Mouse (Mus musculus) Patski (cell line): Measurements from ENCODE around the gene Gas2l2. TPM values are rescaled to one million over a fixed set of nuclear protein-coding genes. Genes with fewer than 3 reads are reported as not detected.

Experiments used
- ATAC-seq: fragments of 100-300 bp; one replicate; pipeline ENCODE4 v1.8.0; 2021
- CTCF ChIA-PET: fragments of 350-600 bp; sonication (Branson Sonifier 250); formaldehyde crosslinking; loops from one replicate; lab custom pipeline; 2022; ENCODE audit warnings: inconsistent platforms; lab: Charles Lee
- POLR2A ChIA-PET: fragments of 350-600 bp; sonication (Branson Sonifier 250); formaldehyde crosslinking; loops from one replicate; lab custom pipeline; 2022; ENCODE audit warnings: antibody characterized with exemption, inconsistent platforms; lab: Charles Lee
- DNase-seq: peaks from one replicate; pipeline ENCODE4 v3.0.0-alpha.2; 2011; ENCODE audit warnings: low read depth, low spot score
- H3K27me3 ChIP-seq: fragments of 371-371 bp; one replicate; pipeline ENCODE4 v1.5.1; 2021
- CTCF ChIP-seq: fragments of 100-300 bp; IDR thresholded peaks from one replicate; pipeline ENCODE4 v1.5.1; 2021
- in situ Hi-C: fragments of 300-500 bp; cut with MboI; formaldehyde crosslinking; loops from 3 replicates; pipeline ENCODE4 v1.11.1; 2018; ENCODE audit warnings: low pct_unique_long_range_greater_than_20kb, mixed read lengths
- polyA plus RNA-seq: library from polyadenylated mRNA; unstranded; gene quantifications from one replicate; pipeline ENCODE4 v1.2.3, GENCODE M21; 2021

Gene Gas2l2
- not detected for polyA plus RNA-seq

DNA sequence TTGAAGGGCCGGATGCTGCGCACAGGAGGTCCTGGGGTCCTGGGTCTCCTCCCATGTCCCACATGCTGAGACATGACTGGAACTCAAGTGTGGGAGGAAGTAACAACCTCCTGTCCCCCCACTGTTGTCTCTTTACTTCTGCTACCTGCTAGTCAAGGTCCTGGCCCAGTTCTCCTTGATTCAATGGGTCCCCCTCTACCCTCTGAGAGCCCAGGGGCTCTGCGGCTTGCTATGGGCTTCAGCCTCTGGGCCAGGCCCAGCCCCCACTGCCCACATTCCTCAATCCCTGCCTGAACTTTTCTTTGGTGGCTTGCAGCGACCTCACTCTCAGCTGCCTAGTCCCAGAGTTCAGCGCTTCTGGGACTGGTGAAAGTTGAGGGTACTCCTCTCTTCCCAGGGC, at the start of gene Gas2l2:
Gas2l2 (minus strand) TSS at position 101 of the 400 bp plus-strand sequence.
- in situ Hi-C loops: loop anchor here (10.0 kb wide), 1 partner anchor 75 kb away; no protein-coding TSS in a partner anchor
- ATAC-seq (no peak), DNase-seq (no peak)
- no peak for TF ChIP-seq CTCF
- CTCF ChIA-PET: no interaction called here
- POLR2A ChIA-PET: no interaction called here
- peaks cover 36% of the 10 kb centered on the region for H3K27me3 ChIP-seq

DNA sequence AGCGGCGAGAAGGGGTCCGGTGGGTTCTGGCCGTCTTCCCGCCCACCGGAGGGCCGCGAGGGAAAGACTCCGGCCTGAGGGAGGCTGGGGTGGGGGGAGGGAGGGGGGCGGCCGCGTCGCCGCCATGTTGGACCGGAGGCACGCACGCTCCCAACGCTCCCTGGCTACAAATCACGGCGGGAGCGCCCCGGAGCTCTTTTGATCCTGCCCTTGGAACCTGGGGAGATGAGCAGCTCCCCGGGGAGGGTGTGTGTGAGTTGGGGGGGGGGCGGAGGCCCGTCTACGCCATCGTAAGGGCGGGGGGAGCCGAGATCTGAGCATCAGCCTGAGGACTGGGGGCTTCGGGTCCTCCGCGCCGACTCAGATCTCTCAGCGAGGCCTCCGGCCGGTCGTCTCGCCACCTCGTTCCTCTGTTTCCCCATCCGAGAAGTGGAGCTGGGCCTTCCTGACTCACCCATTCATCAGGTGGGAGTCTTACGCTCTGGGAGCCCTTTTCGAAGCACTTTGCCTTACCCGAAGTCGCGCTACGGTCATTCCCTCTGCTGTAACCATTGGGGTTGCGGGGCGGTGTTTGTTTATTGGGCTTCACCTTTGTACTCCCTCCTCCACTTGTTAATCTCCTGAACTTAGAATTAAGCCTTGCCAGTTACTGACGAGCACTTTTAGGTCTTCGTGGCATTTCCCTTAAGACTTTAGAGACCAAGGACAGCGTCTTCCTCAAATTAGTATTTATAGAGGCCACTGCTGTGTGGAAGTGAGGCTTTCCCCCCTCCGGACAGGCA, 44.2 kb upstream of the Gas2l2 start:
- DNase-seq (no peak), ATAC-seq (peak; percentile 55)
- H3K27me3 ChIP-seq: no peaks in the 10 kb centered on the region
- in situ Hi-C loops: no loop called here
- POLR2A ChIA-PET: interaction anchor here (0.7 to 2.4 kb wide), 6 partner anchors 11 to 667 kb away, joined by 3 to 8 read pairs (median 4); no protein-coding TSS in a partner anchor
- no peak for TF ChIP-seq CTCF
- CTCF ChIA-PET: interaction anchor here (1.2 to 1.9 kb wide), 8 partner anchors 11 to 33 kb away, joined by 3 to 16 read pairs (median 7); partner anchors contain the start of gene Mmp28

DNA sequence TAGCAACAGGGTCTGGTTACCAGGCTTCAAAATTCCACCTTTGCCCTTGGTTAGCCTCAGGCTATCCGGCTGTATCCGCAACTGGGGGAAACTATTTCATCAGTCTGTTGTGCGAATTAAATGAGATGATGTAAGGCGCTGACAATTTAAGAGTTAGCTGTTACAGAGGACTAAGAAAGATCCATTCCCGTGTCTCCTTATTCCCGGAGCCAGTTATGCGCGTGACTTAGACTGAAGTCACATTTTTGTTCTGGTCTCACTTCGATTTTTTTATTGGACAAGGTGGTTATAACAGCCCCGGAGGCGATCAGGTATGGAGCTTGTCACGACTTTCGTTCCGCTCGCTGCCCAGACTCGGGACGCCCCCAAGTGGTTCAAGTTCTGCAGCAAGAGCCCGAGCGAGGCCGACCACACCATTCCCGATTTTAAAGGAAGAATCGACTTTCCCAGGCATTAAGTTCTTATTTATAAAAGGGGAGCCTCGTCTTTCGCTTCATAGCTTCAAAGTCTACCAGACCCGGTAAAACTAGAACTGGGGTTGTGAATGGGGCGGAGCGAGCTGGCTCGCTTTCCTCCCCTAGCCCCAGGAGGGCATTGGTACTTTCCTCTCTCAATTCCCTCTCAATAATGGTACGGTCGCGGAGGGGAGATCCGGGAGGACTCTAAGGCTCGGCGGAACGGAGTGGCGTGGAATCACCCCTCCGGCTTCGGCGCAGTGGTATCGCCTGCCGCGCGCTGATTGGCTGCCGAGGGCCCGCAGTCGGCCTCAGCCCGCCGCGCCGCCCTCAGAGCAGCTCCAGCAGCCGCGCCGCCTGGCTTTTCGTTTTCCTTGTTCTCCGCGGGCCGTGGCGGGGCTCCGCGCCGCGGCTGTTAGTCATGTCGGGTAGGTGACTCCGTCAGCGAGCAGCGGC, 43.3 kb upstream of the Gas2l2 start, which contains the start of gene Taf15:
Taf15 (plus strand) TSS at position 763 of the 911 bp plus-strand sequence.
- peak; percentile 83 for TF ChIP-seq CTCF
- in situ Hi-C loops: no loop called here
- H3K27me3 ChIP-seq: no peaks in the 10 kb centered on the region
- ChIA-PET POLR2A (interaction anchor here (0.8 to 2.4 kb wide), 4 partner anchors 10 to 30 kb away, joined by 3 to 8 read pairs (median 6); no protein-coding TSS in a partner anchor), CTCF (interaction anchor here (1.2 to 1.9 kb wide), 7 partner anchors 10 to 32 kb away, joined by 3 to 16 read pairs (median 7); partner anchors contain the start of gene Mmp28)
- DNase-seq (peak; percentile 91), ATAC-seq (peak; percentile 98)

DNA sequence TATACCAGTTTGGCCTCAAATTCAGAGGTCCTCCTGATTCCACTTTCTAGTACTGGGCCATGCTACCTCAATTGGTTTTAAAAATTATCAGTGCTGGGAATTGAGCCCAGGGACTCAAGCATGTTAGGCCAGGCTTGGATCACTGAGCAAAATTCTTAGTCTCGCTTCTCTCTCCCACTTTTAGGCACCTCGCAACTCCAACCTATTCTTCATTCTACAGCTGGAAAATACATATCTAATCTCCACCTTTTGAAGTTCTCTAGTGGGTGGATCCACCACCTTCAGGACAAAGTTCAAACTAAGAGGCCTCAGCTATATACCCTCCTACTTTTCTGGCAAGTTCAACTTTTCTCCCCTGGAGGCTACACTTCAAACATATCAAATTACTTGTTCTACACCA, 42.5 kb upstream of the Gas2l2 start:
- in situ Hi-C loops: no loop called here
- no peak for TF ChIP-seq CTCF
- ChIA-PET CTCF (interaction anchor here (1.2 to 1.9 kb wide), 6 partner anchors 9 to 31 kb away, joined by 6 to 16 read pairs (median 8); partner anchors contain the start of gene Mmp28), POLR2A (interaction anchor here (1.5 to 2.4 kb wide), 2 partner anchors 10 to 13 kb away, joined by 8 read pairs; no protein-coding TSS in a partner anchor)
- no peaks in the 10 kb centered on the region for H3K27me3 ChIP-seq
- no peak for ATAC-seq
- no peak for DNase-seq

DNA sequence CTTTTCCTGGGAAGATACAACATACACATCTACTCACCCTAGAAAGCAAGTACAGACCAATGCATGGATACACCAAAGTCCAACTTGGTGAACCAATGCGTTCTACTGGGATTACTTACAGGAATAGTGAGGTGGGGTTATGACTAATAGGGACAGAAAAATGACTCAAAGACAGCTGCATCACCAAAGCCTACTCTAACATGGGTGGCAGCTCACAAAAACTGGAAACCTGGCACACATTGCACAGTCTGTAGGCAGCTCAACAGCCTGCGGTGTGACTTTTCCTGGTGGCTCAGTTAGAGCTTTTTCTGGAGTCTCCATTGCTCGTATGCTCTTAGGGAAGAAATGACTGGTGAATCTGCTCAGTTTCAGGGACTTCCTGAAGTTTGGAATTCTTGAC, 39.5 kb upstream of the Gas2l2 start:
- POLR2A ChIA-PET: no interaction called here
- no peak for DNase-seq
- in situ Hi-C loops: no loop called here
- TF ChIP-seq CTCF: no peak
- H3K27me3 ChIP-seq: no peaks in the 10 kb centered on the region
- no peak for ATAC-seq
- CTCF ChIA-PET: interaction anchor here (0.9 to 1.4 kb wide), 4 partner anchors 8 to 26 kb away, joined by 3 to 4 read pairs (median 3); no protein-coding TSS in a partner anchor

DNA sequence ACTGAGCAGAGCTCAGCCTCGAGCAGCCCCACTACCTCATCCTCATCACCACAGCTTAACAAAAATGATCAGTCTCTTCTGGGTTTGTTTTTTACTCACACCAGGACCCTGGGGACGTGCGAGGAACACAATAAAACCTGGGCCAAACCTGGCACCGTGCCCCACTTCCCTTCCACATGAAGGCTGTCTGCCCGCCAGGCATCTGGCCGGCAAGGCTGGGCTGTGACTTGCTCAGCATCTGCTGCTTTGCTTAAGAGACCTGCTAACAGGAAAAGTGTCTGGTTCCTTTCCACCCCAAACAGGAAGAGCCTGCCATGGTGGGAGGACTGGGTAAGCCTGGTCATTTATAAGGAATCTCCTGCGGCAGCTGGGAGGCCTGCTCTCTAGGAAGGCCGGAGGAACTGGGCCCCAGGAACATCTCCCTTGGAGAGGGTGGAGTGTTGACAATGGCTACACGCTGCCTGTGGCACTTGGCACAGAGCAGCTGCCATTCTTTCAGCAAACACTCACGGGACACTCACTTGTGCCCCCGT, 37.9 kb upstream of the Gas2l2 start:
- ATAC-seq (no peak), DNase-seq (no peak)
- POLR2A ChIA-PET: no interaction called here
- TF ChIP-seq CTCF: no peak
- H3K27me3 ChIP-seq: no peaks in the 10 kb centered on the region
- CTCF ChIA-PET: no interaction called here
- in situ Hi-C loops: no loop called here

DNA sequence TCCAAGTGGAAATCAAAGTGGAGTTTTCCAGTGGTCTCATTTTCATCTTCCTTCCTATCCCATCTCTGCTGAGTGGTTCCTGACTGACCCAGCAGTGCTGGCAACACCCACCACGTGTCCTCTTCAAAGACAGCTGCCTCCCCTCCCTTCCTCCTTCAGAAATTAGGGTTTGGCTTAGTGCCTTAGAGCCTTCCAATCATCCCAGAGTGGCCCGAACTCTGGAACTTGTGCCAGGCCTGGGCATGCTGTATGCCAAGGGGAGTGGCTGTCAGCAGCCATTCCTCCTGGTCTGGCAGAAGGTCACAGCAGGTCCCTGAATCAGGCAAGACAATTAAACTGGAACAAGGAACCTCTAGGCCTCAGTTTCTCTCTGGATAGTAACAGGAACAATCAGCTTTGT, 36.7 kb upstream of the Gas2l2 start:
- in situ Hi-C loops: no loop called here
- POLR2A ChIA-PET: no interaction called here
- no peaks in the 10 kb centered on the region for H3K27me3 ChIP-seq
- ATAC-seq (no peak), DNase-seq (no peak)
- CTCF ChIA-PET: interaction anchor here (1.3 kb wide), 1 partner anchor 23 kb away, joined by 3 read pairs; no protein-coding TSS in a partner anchor
- TF ChIP-seq CTCF: no peak

DNA sequence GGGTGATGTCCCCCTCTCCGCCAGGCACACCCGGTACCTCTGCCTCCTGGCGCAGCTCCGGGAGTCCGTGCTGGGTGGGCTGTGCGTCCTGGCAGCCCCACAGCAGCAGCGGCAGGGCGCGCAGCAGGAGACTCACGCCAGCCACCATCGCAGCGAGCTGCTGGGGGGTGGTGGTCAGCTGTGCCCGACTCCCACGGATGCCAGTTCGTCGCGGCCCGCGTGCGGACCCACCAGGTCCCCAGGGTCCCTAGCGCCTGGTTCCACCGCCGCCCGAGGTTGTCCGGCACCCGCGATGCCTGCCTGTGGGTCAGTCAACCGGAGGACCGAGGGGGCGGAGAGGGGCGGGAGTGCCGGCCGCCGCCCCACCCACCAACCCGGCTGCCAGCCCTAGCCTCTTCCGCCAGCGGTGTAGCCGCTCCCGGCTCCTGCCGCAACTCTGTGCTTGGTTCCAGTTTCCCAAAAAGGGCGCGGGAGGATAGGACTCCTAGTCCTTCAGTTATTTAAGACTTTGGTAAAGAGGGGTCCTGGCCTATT, 33.5 kb upstream of the Gas2l2 start, which contains the start of gene Mmp28:
Mmp28 (minus strand) TSS at position 361 of the 534 bp plus-strand sequence.
- POLR2A ChIA-PET: interaction anchor here (0.6 to 1.1 kb wide), 3 partner anchors 10 to 20 kb away, joined by 3 to 8 read pairs (median 5); partner anchors contain the start of gene Taf15
- no peak for TF ChIP-seq CTCF
- in situ Hi-C loops: no loop called here
- CTCF ChIA-PET: interaction anchor here (1.1 to 2.6 kb wide), 3 partner anchors 10 to 20 kb away, joined by 5 to 7 read pairs (median 5); partner anchors contain the start of gene Taf15
- no peak for DNase-seq
- no peaks in the 10 kb centered on the region for H3K27me3 ChIP-seq
- ATAC-seq: peak; percentile 82

DNA sequence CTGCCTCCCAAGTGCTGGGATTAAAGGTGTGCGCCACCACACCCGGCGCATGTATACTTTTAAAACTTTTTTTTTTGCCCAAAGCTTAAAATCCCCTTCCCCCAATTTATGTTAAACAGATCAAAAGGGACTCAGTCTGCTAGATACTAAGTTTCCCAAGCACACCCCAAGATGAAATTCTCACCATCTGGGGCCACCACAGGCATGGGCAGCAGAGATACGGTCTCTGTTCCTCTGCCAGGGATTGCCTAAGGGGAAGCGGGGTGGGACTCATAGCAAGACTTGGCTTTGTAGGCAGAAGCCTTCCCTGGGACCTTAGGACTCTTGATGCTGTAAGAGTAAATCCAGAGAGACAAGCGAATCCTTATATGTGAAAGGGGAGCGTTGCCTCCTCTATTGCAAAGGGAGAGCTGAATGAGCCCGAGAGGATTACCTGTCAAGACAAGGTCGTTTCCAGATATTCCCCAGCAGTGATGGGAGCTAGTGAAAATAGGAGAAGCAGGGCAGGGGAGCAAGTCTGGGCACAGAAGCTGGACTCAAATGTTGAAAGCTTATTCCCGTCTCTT, 32.3 kb upstream of the Gas2l2 start:
- no peak for TF ChIP-seq CTCF
- ATAC-seq (no peak), DNase-seq (no peak)
- ChIA-PET POLR2A (interaction anchor here (1.1 kb wide), 1 partner anchor 11 kb away, joined by 8 read pairs; the partner anchor contains the start of gene Taf15), CTCF (interaction anchor here (0.9 to 2.6 kb wide), 4 partner anchors 9 to 19 kb away, joined by 4 to 7 read pairs (median 4); partner anchors contain the start of gene Taf15)
- in situ Hi-C loops: no loop called here
- H3K27me3 ChIP-seq: no peaks in the 10 kb centered on the region
